ENCODE assay signal across 8 mouse cellular contexts in the genomic region with DNA sequence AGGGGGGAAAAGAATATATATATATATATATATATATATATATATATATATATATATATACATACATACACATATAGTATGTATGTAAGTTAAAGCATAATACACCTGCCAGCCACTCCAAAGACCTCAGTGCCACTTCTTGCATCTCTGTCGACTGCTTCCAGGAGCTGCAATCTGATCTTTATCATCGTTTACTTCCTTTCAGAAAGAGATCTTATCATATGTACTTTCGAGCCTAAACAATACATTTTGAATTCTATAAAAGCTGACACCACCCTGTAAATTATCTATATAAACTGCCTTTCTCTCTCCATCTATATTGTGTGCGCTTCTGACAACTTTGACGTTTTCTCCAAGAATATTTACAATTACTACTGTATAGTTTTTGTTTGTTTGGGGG. TPM values are rescaled to one million over a fixed set of nuclear protein-coding genes. Genes with fewer than 3 reads are reported as not detected.
DNase-seq lines count a peak whose midpoint lies in the region; ATAC-seq and TF ChIP-seq lines count a peak whose summit lies in the region.

No protein-coding gene starts in this region.

- H3K9ac ChIP-seq in MEL (ENCODE audit: control insufficient read depth, low read depth, low read length, poor library complexity, severe bottlenecking): peak overlapping the region; percentile 97
- peak overlapping the region; percentile 93; the same call in 1 of the 2 replicates for H3K9ac ChIP-seq in midbrain, embryonic 11.5 days (ENCODE audit: low read length)

- H3K4me1 ChIP-seq in kidney, adult 2 months (ENCODE audit: control insufficient read depth, insufficient read depth, low read length): no peaks in the 10 kb centered on the region
- 0 out of 4 replicates have a peak, but pooled peaks cover 0 to 2% of the 10 kb centered on the region in 2 experiments for H3K4me1 ChIP-seq in MEL (ENCODE audit: control insufficient read depth in 1 of 2, insufficient read depth in 2 of 2, low read length in 2 of 2)
- no peaks in the 10 kb centered on the region; the same call in 1 of the 2 replicates for H3K4me1 ChIP-seq in hindbrain, embryonic 10.5 days (replicated peaks)
- H3K4me1 ChIP-seq in midbrain, embryonic 11.5 days (ENCODE audit: control insufficient read depth, insufficient read depth, low read length): peaks cover 2% of the 10 kb centered on the region; the same call in 1 of the 2 replicates

- no peak for ATAC-seq in midbrain, embryonic 11.5 days (ENCODE audit: low FRiP score)

- no peak overlapping the region for H3K27ac ChIP-seq in kidney, adult 2 months (ENCODE audit: insufficient read depth, low read depth, low read length)
- H3K27ac ChIP-seq in MEL (ENCODE audit: control insufficient read depth, low read depth, low read length): peak overlapping the region; percentile 96
- peak overlapping the region; percentile 98 for H3K27ac ChIP-seq in hindbrain, embryonic 10.5 days
- no peak overlapping the region for H3K27ac ChIP-seq in midbrain, embryonic 11.5 days (ENCODE audit: low read depth, low read length)

- DNase-seq in kidney, adult 2 months: no peak
- DNase-seq in kidney, postnatal 14 days: no peak
- no peak for DNase-seq in MEL (ENCODE audit: low read depth, low spot score)
- no peak for DNase-seq in hindbrain, embryonic 10.5 days (ENCODE audit: low spot score)
- DNase-seq in midbrain, embryonic 11.5 days (ENCODE audit: low spot score, missing footprints): peak; percentile 84
- DNase-seq in gastrocnemius, postnatal 14 days: no peak
- no peak for DNase-seq in c-Kit-positive CD71-positive TER-119-positive erythroid progenitor cells, embryonic 14.5 days (ENCODE audit: low spot score)
- DNase-seq in cerebellum, adult 11 months: no peak

- H3K4me3 ChIP-seq in kidney, adult 2 months (ENCODE audit: insufficient read depth, low read depth, low read length): peak overlapping the region; percentile 80
- peak overlapping the region; percentile 51 to 90 for H3K4me3 ChIP-seq in MEL (ENCODE audit: control insufficient read depth in 1 of 2, insufficient read depth in 1 of 2, low read depth in 2 of 2, low read length in 2 of 2)
- peak overlapping the region; percentile 69 for H3K4me3 ChIP-seq in hindbrain, embryonic 10.5 days
- H3K4me3 ChIP-seq in midbrain, embryonic 11.5 days (ENCODE audit: low read depth, low read length): peak overlapping the region; percentile 54

- no peak for TF ChIP-seq EP300 in MEL (IDR thresholded peaks at IDR 0.05; ENCODE audit: low read depth in 1 of 2, low read length in 2 of 2)

- peaks cover 5% of the 10 kb centered on the region; the same call in 1 of the 2 replicates for H3K79me2 ChIP-seq in MEL (ENCODE audit: control insufficient read depth, insufficient read depth, low read length, poor library complexity)

- H3K36me3 ChIP-seq in kidney, adult 2 months (ENCODE audit: control insufficient read depth, insufficient read depth, low read length): no peaks in the 10 kb centered on the region; the same call in 1 of the 2 replicates
- H3K36me3 ChIP-seq in MEL (ENCODE audit: control insufficient read depth in 1 of 2, insufficient read depth in 2 of 2, low read length in 2 of 2): peaks cover 0 to 2% of the 10 kb centered on the region in 2 experiments; a peak in 1 of 4 replicates
- peaks cover 35% of the 10 kb centered on the region for H3K36me3 ChIP-seq in hindbrain, embryonic 10.5 days
- 0 out of 2 replicates have a peak, but pooled peaks cover 3% of the 10 kb centered on the region for H3K36me3 ChIP-seq in midbrain, embryonic 11.5 days (ENCODE audit: control insufficient read depth, insufficient read depth, low read length)

- no peak for TF ChIP-seq CTCF in kidney, adult 2 months (conservative IDR thresholded peaks at IDR 0.05; ENCODE audit: insufficient read depth, insufficient read length, low read depth, low read length)
- no peak for TF ChIP-seq CTCF in MEL (IDR thresholded peaks at IDR 0.05 in 2 of 3, conservative IDR thresholded peaks at IDR 0.05 in 1 of 3; ENCODE audit: control insufficient read depth in 1 of 3, insufficient read depth in 1 of 3, low read depth in 2 of 3, low read length in 3 of 3, poor library complexity in 1 of 3, severe bottlenecking in 1 of 3)

- 9% methylated on average over 5 of the region's 5 CpGs for WGBS in kidney, adult 2 months
- WGBS in hindbrain, embryonic 10.5 days: 41% methylated on average over 5 of the region's 5 CpGs
- WGBS in midbrain, embryonic 11.5 days: 46% methylated on average over 5 of the region's 5 CpGs

- no peaks in the 10 kb centered on the region for H3K9me3 ChIP-seq in MEL (replicated peaks; ENCODE audit: insufficient read depth, low read length)
- H3K9me3 ChIP-seq in hindbrain, embryonic 10.5 days: no peaks in the 10 kb centered on the region
- no peaks in the 10 kb centered on the region for H3K9me3 ChIP-seq in midbrain, embryonic 11.5 days (ENCODE audit: control insufficient read depth, low read length)

- no peak for TF ChIP-seq POLR2A in kidney, adult 2 months (IDR thresholded peaks at IDR 0.05; ENCODE audit: low read depth, low read length)
- TF ChIP-seq POLR2A in MEL (IDR thresholded peaks at IDR 0.05; ENCODE audit: control insufficient read depth in 1 of 2, insufficient read depth in 1 of 2, low read depth in 1 of 2, low read length in 2 of 2, poor library complexity in 1 of 2): no peak

- H3K27me3 ChIP-seq in kidney, adult 2 months (replicated peaks; ENCODE audit: control insufficient read depth, insufficient read depth, low read length): no peaks in the 10 kb centered on the region
- H3K27me3 ChIP-seq in MEL (ENCODE audit: control insufficient read depth in 1 of 2, insufficient read depth in 2 of 2, low read length in 2 of 2): no peaks in the 10 kb centered on the region
- no peaks in the 10 kb centered on the region for H3K27me3 ChIP-seq in hindbrain, embryonic 10.5 days (ENCODE audit: insufficient read depth, poor library complexity, severe bottlenecking)
- no peaks in the 10 kb centered on the region for H3K27me3 ChIP-seq in midbrain, embryonic 11.5 days (ENCODE audit: control insufficient read depth, insufficient read depth, low read length)

- TF ChIP-seq RAD21 in MEL (IDR thresholded peaks at IDR 0.05; ENCODE audit: low read depth, low read length): no peak

- H3K4me2 ChIP-seq in midbrain, embryonic 11.5 days: peak overlapping the region; percentile 42

- intact Hi-C loops in gastrocnemius, postnatal 14 days (cut with DNase I; ENCODE audit: low total_unique reads): loop anchor here (5.0 kb wide), 1 partner anchor 64 kb away; a partner anchor contains a TSS

TF ChIP-seq in MEL, 35 proteins besides CTCF, POLR2A, EP300 and RAD21:
- TF ChIP-seq GATA1 (IDR thresholded peaks at IDR 0.05; ENCODE audit: low read depth, low read length) (peak; percentile 67), RCOR1 (IDR thresholded peaks at IDR 0.05; ENCODE audit: low read depth, low read length) (no peak)

RNA-seq across cellular contexts. Expression of a gene that starts 0.7 kb away (rescaled TPM):
- polyA plus RNA-seq in kidney, adult 2 months (2012; rRNA removed): 6.1 and 7.0 TPM in 2 replicates
- total RNA-seq in MEL (2012; rRNA removed): 4.1 and 5.0 TPM in 2 replicates
- polyA plus RNA-seq in MEL (2012; ENCODE audit: insufficient read depth in 1 of 2, insufficient read length in 2 of 2, low read depth in 1 of 2, low replicate concordance in 2 of 2, missing spikeins in 1 of 2): 1 to 10 TPM in 1 of 2 experiments, not detected in 1; 3.5 TPM
- 10.4 and 11.9 TPM in 2 replicates for polyA plus RNA-seq in hindbrain, embryonic 10.5 days (2016; fragmentation: Nextera tagmentation; extraction: Ambion mirVana)
- polyA plus RNA-seq in midbrain, embryonic 11.5 days (2014; fragmentation: Nextera tagmentation; extraction: Ambion mirVana): 11.9 and 13.8 TPM in 2 replicates
- total RNA-seq in gastrocnemius, postnatal 14 days (2021): 1 to 10 TPM; 3.0 to 3.1 TPM

RNA-seq across cellular contexts. Expression of a gene that starts 24.8 kb away (rescaled TPM):
- polyA plus RNA-seq in kidney, adult 2 months (2012; rRNA removed): 0.03 and 0.04 TPM in 2 replicates
- 7.4 and 11.8 TPM in 2 replicates for total RNA-seq in MEL (2012; rRNA removed)
- polyA plus RNA-seq in MEL (2012; ENCODE audit: insufficient read depth in 1 of 2, insufficient read length in 2 of 2, low read depth in 1 of 2, low replicate concordance in 2 of 2, missing spikeins in 1 of 2): 10 to 100 TPM in 1 of 2 experiments, not detected in 1; 19.9 TPM
- 13.2 and 14.3 TPM in 2 replicates for polyA plus RNA-seq in hindbrain, embryonic 10.5 days (2016; fragmentation: Nextera tagmentation; extraction: Ambion mirVana)
- 20.4 and 20.5 TPM in 2 replicates for polyA plus RNA-seq in midbrain, embryonic 11.5 days (2014; fragmentation: Nextera tagmentation; extraction: Ambion mirVana)
- not detected for total RNA-seq in gastrocnemius, postnatal 14 days (2021)

RNA-seq across cellular contexts. Expression of a gene that starts 45.1 kb away (rescaled TPM):
- polyA plus RNA-seq in kidney, adult 2 months (2012; rRNA removed): not detected in 2 replicates
- 0.04 TPM in 1 of 2 replicates, not detected in the other for total RNA-seq in MEL (2012; rRNA removed)
- polyA plus RNA-seq in MEL (2012; ENCODE audit: insufficient read depth in 1 of 2, insufficient read length in 2 of 2, low read depth in 1 of 2, low replicate concordance in 2 of 2, missing spikeins in 1 of 2): not detected
- 0.27 and 0.60 TPM in 2 replicates for polyA plus RNA-seq in hindbrain, embryonic 10.5 days (2016; fragmentation: Nextera tagmentation; extraction: Ambion mirVana)
- polyA plus RNA-seq in midbrain, embryonic 11.5 days (2014; fragmentation: Nextera tagmentation; extraction: Ambion mirVana): not detected in 2 replicates
- total RNA-seq in gastrocnemius, postnatal 14 days (2021): not detected

Comparison
In these comparisons a context has a peak if more than half of its experiments do, and no peak if none do; other contexts are left out.
1. H3K27ac ChIP-seq: peak in MEL (single experiment) and hindbrain, embryonic 10.5 days (single experiment); none in kidney, adult 2 months (single experiment) and midbrain, embryonic 11.5 days (single experiment).
2. Peak in every context shown above with its lines, with median percentiles within 50 percentile points of each other: H3K4me3 ChIP-seq.